24 mouse cellular contexts compared by ENCODE assay signal in the genomic region with DNA sequence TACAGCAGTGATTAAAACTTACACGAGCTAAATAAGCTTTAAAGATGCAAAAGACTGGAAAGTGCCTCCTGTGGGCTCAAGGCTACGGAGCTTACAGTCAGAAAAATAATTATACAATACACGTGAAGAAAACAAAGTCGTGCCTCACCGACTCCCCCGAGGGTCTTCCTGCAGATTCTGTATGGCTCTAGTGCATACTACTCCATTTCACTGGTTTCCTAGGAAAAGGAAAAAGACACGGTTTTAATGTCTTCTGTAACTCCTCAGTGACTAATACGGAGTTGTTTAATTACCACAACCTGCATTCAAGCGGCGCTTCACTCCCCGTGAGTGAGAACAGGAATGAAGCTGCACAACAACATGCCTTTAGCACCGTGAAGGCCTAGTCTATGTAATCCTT.
"Had no signal": no experiment of that assay in that cellular context is flagged by ENCODE, and none has a peak within 500 bp of the region (broad histone marks: within the 10 kb centered on the region; RNA-seq: fewer than 3 reads in every experiment).

No protein-coding gene starts in this region.

- H3K9ac ChIP-seq: forebrain, postnatal 0 days; heart, embryonic 13.5 days; heart, embryonic 15.5 days; hindbrain, embryonic 15.5 days; limb, embryonic 12.5 days; liver, embryonic 13.5 days had no signal

- H3K9me3 ChIP-seq: heart, embryonic 13.5 days; heart, embryonic 15.5 days; hindbrain, embryonic 15.5 days; limb, embryonic 10.5 days; limb, embryonic 12.5 days; liver, embryonic 13.5 days had no signal

- H3K4me2 ChIP-seq: heart, embryonic 11.5 days; heart, embryonic 13.5 days; heart, embryonic 15.5 days; hindbrain, embryonic 15.5 days; limb, embryonic 12.5 days; liver, embryonic 11.5 days; liver, embryonic 13.5 days had no signal

- H3K4me3 ChIP-seq: heart, adult 2 months; heart, embryonic 13.5 days; heart, embryonic 15.5 days; hindbrain, embryonic 15.5 days; left cerebral cortex, adult 2 months; limb, embryonic 10.5 days; limb, embryonic 12.5 days; liver, embryonic 13.5 days had no signal

- H3K36me3 ChIP-seq: hindbrain, embryonic 15.5 days had no signal

- H3K27me3 ChIP-seq: heart, embryonic 13.5 days; heart, embryonic 15.5 days; hindbrain, embryonic 15.5 days; limb, embryonic 12.5 days; liver, embryonic 13.5 days had no signal

- H3K4me1 ChIP-seq: heart, embryonic 13.5 days; heart, embryonic 15.5 days; hindbrain, embryonic 15.5 days; limb, embryonic 10.5 days; limb, embryonic 12.5 days; liver, embryonic 13.5 days had no signal

- H3K27ac ChIP-seq: heart, adult 2 months; heart, embryonic 13.5 days; heart, embryonic 15.5 days; hindbrain, embryonic 15.5 days; left cerebral cortex, adult 2 months; limb, embryonic 10.5 days; limb, embryonic 12.5 days; liver, embryonic 13.5 days had no signal

- ATAC-seq: forebrain, postnatal 0 days; intestine, embryonic 16.5 days had no signal

- DNase-seq: forebrain, postnatal 0 days; gastrocnemius, postnatal 14 days; gastrocnemius, postnatal 36 days; heart, adult 11 months; heart, adult 2 months; heart, postnatal 14 days; heart, postnatal 36 days; kidney, adult 11 months; kidney, adult 2 months; kidney, adult 9 months; kidney, postnatal 14 days; kidney, postnatal 36 days; layer of hippocampus, adult 9-11 months; liver; liver, embryonic 13.5 days had no signal
